Mouse (Mus musculus): ENCODE data around the gene Apol9a.
"Not testable (repeated sequence)": the region's sequence is repeated elsewhere in the genome, so short reads cannot be mapped to it uniquely, and the experiment has no call there.

Apol9a gene

DNA sequence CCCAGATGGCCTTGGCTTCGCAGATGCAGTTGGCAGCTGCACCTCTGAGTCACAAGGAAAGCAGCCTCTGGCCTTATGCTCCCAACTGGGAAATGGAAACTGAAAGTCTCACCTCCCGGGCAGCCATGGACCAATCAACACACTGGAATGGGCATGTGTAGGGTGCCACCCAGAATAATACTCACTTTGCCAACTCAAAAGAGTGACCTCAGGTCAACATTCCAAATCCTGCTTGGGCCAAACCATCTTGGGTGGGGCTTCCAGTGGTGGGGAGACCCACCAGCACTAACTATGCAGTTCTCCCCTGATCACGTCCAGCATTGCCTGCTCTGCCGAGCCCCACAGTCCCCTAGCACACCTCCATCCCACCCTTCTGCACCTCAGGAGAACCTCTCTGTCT is at the start of gene Apol9a:
Apol9a (minus strand) TSS at position 101 of the 400 bp plus-strand sequence.
- DNase-seq (ENCODE audit: low spot score in 2 of 2) = not testable (repeated sequence)

DNA sequence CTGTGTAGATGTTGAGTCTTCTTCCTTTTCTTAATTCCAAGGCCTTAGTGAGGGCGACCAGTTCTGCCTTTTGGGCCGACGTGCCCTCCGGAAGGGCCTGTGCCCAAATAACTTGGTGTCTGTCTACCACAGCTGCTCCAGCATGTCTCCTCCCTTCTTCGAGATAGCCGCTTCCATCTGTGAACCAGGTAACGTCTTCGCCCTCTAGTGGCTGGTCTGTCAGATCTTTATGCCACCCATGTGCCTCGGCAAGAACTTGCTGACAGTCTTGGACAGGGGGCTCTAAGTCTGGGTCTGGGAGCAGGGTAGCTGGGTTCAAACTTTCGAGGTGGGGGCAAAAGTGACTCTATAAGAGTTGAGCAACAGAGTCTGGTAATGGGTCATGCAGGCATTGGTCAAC is 39.0 kb upstream of the Apol9a start:
- peak in 1 of 2 experiments; percentile 2 for DNase-seq (ENCODE audit: low spot score in 2 of 2)

- DNase-seq (ENCODE audit: low spot score in 2 of 2) = not testable (repeated sequence)
Measured at GRCm38 (mm10) chr15:77447392-77447791, 36.5 kb upstream of the Apol9a start, which contains the start of gene Apol7b. Gene Apol7b (minus strand): TSS chr15:77447492.

GRCm38 (mm10) chr15:77445668-77446067 is 34.7 kb upstream of the Apol9a start:
- DNase-seq (ENCODE audit: low spot score in 2 of 2) = not testable (repeated sequence)

DNA sequence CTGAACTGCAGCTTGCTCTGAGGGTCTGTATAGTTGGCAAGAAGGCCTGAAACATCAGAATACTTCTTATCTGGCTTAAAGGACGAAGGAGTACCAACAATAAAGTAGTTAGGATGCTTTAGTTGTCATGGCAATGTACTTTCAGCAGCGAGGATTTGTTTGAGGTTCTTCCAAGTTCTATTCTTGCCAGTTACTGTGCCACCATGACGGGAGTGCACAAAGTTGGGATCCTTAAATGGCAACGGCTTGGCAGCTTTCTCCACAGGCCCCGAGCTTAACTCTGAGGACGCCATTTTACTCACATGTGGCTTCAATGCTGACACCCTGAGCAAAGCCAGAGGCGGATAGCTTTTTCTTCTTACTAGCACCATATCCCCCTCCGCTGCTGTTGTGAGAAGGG is 33.8 kb upstream of the Apol9a start:
- not testable (repeated sequence) for DNase-seq (ENCODE audit: low spot score in 2 of 2)

GRCm38 (mm10) chr15:77428690-77429448 is 17.9 kb upstream of the Apol9a start:
- DNase-seq (ENCODE audit: low spot score in 2 of 2) = not testable (repeated sequence)

DNA sequence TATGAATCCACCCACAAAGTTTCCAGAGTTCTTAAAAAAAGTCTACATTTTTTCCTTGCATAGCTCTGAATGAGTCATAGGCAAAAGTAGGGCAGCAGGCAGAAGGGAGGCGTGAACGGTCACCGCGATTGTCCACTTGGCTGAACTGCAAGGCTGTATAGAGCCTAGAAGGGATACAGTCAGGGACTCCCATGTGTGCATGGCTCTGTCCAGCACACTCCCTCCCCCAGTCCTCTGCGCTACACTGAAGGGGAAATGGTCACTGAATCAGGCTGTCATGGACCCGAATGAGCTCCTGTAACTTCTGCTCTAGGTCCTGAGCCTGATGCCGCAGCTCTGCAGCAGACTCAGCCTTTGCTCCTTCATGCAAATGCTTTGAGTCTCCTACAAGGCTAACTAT is 12.0 kb upstream of the Apol9a start:
- not testable (repeated sequence) for DNase-seq (ENCODE audit: low spot score in 2 of 2)

DNA sequence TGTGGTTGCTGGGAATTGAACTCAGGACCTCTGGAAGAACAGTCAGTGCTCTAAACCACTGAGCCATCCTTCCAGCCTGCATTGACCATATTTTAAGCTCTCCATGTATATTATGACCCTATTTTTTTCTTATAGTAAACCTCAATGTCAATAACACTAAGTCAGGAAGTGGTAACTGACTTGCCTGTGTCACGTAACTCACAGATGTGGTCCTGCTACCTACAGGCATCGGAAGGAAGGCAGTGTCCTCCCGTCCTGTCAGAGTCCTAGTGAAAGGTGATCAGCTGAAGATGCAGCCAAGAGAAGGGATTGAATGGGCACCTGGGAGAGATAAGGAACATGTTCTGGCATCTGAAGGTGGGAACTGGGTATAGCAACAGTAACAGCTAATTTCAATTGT is 8.7 kb upstream of the Apol9a start:
- not testable (repeated sequence) for DNase-seq (ENCODE audit: low spot score in 2 of 2)

GRCm38 (mm10) chr15:77416655-77417333 is 5.9 kb upstream of the Apol9a start:
- not testable (repeated sequence) for DNase-seq (ENCODE audit: low spot score in 2 of 2)

GRCm38 (mm10) chr15:77415653-77416052 is 4.7 kb upstream of the Apol9a start:
- not testable (repeated sequence) for DNase-seq (ENCODE audit: low spot score in 2 of 2)

DNA sequence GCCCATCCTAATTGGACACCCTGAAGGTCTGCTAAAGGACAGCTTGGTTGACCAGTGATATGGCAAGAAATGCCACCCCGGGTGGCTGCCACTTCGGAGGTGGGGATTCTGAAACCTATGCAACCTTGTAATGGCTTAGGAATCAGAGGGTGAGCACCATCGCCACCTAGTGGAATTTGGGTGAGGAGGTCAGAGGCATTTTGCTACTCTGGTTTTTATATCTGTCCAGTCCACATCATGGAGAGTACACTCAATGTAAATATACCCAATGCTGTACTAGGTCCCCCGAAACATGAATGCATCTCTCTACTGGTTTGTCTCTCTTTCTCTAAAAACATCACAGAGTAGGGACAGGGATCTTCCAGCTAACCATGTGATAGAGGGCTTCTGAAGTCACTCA is 1.8 kb upstream of the Apol9a start:
- DNase-seq (ENCODE audit: low spot score in 2 of 2) = not testable (repeated sequence)

- peak; percentile 46 to 61 for DNase-seq (ENCODE audit: low spot score in 2 of 2)
Measured at GRCm38 (mm10) chr15:77406370-77406769, 4.6 kb downstream of the Apol9a start.

GRCm38 (mm10) chr15:77399027-77399426 is 11.9 kb downstream of the Apol9a start, which contains the start of gene Apol7a:
Gene Apol7a (minus strand): TSS chr15:77399110.
- not testable (repeated sequence) for DNase-seq (ENCODE audit: low spot score in 2 of 2)

DNA sequence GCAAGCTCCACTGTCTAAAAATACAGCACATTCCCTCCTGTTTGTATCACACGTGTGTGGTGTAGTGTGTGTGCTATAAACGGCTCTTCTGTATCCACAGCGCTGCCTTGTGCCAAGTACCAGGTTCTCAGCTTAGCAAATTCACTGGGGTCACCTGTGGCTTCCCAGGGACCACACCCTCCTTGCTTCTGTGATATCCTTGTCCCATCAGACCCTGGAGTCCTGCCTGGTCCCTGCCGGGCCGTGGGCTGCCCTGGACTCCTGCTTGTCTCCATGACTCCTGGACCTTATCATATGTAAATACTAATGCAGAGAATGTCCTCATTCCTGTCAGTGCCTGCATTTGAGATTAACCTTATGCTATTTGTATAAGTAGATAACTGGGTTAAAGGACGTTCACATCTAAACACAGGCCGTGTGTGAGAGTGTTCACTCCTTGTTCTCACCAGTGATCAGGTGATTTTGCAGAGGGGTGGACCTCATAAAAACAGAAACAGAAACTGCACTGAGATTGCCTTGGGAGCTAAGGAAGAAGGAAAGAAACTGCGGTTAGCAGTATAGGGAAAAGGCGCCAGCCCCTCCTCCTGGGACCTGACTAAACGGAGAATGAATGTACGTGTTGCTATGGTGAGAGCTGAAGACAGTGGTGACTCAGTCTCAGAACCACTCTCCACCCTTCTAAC is 13.3 kb downstream of the Apol9a start:
- DNase-seq (ENCODE audit: low spot score in 2 of 2) = not testable (repeated sequence)

GRCm38 (mm10) chr15:77393832-77394231 is 17.1 kb downstream of the Apol9a start:
- not testable (repeated sequence) for DNase-seq (ENCODE audit: low spot score in 2 of 2)

DNA sequence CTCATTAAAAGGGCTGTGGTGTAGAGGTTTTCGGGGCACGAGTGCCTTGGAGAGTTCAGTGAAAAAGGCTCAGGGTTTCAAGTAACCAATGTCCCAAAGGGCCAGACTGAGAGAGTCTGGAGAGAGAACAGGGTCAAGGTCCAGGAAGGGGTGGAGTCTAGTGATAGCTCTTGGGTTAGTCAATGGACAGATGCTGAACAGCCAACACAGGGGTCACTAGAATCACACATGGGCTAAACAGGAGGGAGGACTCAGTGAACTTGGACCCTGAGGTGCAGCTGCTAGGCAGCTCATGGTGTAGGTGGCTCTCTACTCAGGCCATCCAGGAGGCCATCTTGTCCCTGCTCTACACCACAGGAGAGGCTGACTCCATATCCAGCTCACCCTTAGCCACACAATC is 23.5 kb downstream of the Apol9a start:
- no peak for DNase-seq (ENCODE audit: low spot score in 2 of 2)

- no peak for DNase-seq (ENCODE audit: low spot score in 2 of 2)
Measured at GRCm38 (mm10) chr15:77384340-77385030, 26.4 kb downstream of the Apol9a start.

GRCm38 (mm10) chr15:77382880-77383279 is 28.1 kb downstream of the Apol9a start:
- DNase-seq (ENCODE audit: low spot score in 2 of 2) = no peak

DNA sequence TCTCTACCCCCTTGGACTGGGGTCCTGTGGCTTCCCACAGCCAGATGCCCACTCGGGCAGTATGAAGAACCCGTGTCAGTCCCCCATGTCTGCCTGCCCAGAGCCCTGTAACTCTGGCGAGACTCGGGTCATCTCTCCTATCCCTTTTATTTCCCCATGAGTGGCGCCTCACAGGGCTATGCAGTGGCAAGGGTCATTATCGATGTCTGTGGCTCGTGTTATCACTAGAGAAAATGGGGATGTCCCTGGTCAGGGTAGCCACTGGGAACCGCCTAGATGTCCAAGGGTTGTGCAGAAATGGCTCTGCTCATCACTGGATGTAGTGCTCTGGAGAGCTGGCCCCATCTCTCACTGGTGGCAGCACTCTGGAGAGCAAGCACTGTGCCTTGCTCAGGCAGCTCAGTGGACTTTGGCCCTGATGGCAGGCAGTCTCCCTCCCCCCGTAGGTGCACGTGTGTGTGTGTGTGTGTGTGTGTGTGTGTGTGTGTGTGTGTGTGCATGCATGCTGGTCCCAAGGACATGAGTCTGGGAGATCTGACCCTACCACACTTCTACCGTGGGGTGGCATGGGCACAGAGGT is 28.6 kb downstream of the Apol9a start:
- no peak for DNase-seq (ENCODE audit: low spot score in 2 of 2)

DNA sequence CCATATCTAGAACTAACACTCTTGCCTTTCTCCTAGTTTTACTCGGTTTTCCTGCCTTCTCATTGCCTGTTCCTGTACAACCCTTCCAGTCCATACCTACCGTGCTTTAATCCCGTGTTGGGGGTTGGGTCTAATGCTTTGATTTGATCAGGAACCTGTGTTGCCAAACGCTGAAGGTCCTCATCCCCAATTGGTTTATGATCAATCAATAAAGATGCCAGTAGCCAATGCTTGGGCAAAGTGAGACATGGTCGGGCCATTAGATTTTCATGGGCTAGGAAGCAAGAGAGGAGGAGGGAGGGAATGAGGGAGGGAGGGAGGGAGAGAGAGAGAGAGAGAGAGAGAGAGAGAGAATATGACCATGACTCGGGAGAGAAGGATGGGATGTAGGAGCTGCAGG is 29.5 kb downstream of the Apol9a start:
- no peak for DNase-seq (ENCODE audit: low spot score in 2 of 2)

DNA sequence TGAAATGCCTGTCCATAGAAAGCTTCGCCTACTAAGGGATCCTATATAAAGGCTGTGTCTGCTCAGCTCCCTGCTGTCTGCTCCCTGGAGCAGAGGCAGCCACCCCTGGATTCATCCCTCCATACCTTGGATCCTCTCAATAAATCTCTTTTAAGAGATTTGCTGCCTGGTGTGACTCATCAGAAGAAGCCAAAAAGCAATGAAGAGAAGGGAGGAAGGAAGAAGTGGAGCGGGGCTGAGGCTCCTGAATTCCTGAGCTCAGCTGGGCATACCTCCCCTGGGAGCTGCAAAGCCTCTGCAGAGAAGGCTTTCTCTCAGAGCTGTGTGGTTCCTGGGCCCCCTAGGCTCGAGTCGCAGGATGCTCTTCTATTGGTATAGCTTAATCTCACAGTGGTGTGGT is 31.0 kb downstream of the Apol9a start:
- no peak for DNase-seq (ENCODE audit: low spot score in 2 of 2)

Data from spleen, postnatal 36 days (tissue).